Mouse (Mus musculus): ENCODE measurements around the gene 4921539E11Rik.

The 4921539E11Rik gene

DNA sequence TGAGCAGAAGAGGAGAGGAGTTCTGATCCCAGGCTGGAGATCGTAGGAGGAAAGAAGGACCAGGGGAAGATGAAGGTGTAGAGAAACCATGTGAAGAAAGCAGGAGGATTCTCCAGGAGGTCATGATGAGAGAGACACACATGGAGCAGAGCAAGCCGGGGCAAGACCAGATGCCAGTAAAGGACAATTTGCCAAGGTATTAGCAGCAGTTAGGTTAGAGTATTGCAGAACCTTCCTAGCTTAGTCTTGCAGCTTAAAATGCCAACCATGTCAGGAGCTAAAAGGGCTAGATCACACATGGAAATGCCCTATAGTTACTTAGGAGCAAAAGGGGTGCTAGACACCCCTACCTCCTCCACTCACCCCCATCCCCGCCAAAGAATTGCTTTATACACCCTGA lies 43.4 kb downstream of the 4921539E11Rik start:
- DNase-seq (ENCODE audit: low spot score in 2 of 2) = no peak

DNA sequence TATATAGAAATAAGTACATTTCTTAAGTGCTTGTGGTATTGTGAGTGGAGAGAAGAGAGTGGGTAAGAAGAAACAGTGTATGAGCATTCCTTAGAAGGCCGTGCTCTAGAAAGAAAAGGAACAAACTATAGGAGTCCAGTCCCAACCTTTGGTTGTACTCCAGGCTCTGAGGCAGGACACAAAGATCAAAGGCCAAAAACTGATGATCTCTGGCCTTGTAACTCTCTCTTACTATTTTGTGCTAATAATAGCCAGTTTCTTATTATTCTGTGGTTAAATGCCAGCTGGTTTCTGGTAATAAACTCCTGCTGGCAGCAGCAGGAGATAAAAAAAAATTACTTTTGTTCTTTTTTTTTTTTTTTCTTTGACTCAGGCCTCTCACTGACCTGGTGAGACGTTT lies 58.5 kb downstream of the 4921539E11Rik start:
- no peak for DNase-seq (ENCODE audit: low spot score in 2 of 2)

DNA sequence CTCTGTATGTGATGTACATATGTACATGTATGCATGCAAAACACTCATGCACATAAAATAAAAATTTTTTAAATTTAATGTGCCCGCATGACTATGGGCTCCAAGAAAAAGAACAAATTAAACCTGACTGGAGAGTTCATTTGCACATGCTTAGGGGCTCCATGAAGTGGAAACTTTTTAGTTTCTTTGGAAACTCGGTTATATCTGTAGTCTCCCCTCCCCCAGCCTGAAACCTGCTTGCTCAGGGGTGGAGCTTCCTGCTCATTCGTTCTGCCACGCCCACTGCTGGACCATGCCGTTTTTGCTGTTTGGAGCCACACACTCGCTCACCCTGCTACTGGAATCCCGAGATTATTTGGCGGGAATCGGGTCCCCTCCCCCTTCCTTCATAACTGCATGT lies 67.8 kb downstream of the 4921539E11Rik start:
- no peak for DNase-seq (ENCODE audit: low spot score in 2 of 2)

DNA sequence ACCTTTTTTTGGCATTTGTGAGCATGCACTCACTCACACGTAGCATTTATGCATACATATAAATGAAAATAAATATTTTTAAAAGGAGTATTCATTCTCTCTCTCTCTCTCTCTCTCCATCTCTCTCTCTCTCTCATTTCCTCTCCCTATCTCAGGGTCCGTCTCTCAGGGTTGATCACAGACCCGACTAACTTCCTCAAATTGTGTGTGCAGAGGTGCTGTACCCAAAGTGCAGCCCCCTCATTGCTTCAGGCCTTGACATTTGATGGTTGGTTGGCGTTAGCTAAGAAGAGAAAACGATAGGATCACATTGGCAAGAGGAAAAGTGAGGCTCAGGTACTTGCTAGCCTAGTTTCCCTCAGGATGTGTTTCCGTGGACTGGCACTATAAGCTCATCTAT lies 68.9 kb downstream of the 4921539E11Rik start:
- no peak for DNase-seq (ENCODE audit: low spot score in 2 of 2)

DNA sequence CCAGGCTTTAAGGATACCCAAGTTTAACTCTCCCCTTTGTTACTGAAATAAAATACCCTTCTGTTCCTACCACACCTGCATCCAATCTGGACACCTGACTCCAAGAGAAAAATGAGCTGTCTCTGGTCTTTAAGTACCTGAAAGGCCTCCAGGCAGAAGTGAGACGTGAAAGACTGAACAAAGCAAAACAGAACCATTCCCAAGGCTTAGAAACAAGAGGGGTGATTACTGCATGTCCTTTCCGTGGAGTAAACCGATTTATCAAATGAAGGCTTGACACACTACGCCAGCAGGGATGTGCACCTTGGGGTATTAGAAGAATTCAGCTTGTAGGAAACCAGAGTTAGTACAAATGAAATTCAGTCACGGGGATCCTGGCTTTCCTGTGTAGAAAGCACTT lies 71.7 kb downstream of the 4921539E11Rik start:
- no peak for DNase-seq (ENCODE audit: low spot score in 2 of 2)

DNA sequence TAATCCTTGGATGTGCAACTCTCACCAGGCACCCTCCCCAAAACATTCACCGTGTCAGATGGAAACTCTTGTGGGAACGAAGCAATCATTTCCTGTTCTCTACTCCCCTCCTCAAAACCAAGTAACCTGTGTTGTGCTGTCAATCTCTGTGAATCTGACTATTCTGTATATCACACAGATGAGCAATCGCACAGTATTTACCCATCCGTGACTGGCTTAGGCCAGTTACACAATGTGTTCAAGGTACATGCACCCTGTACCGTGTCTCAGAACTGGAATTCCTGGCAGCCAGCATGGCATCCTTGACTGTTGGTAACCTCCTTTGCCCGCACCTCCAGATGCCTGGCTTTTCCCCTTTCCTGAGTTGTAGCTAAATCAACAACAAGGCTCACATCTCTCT lies 74.6 kb downstream of the 4921539E11Rik start:
- no peak for DNase-seq (ENCODE audit: low spot score in 2 of 2)

DNA sequence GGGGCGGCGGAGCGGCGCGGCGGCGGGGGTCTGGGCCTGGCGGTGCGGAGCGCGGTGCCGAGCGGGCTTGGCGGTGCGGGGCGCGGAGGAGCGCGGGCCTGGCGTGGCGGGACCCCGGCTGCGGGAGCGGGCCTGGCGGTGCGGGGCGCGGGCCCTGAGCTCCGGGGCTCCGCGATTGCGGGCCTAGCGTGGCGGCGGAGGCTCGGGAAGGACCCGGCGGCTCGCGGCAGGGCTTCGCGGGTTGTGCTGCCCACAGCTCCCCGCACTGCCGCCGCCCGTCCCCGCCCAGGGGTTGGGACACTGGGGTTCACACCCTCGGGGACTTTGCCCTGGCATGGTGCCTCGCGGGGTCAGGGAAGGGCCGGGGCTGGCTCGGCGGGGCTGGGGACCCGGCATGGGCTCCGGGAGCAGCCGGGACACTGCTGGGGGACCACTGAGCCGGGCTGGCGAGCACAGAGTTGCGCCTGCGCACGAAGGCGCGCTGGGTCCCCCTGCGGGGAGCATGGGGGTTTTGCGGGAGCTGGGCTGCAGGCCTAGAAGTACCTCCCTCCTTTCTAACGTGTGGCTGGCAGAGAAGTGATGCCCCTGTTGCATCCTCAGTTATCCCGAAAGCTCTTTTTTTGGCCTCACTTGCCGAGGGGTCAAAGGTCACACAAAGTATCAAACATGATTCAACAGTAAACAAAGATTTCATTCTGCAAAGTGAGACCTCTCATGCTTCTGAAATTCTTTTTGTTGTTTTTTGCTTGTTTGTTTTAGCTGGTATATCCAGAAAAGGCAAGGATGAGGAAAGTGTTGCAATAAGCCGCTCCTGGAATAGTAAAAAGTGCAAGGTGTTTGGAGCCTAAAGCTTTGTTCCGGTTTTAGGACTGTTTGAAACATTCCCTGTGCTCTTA lies 75.5 kb downstream of the 4921539E11Rik start, which contains the start of gene Slc35d1:
Slc35d1 (minus strand) TSS at position 240 of the 896 bp plus-strand sequence.
- DNase-seq (ENCODE audit: low spot score in 2 of 2) = peak; percentile 83

DNA sequence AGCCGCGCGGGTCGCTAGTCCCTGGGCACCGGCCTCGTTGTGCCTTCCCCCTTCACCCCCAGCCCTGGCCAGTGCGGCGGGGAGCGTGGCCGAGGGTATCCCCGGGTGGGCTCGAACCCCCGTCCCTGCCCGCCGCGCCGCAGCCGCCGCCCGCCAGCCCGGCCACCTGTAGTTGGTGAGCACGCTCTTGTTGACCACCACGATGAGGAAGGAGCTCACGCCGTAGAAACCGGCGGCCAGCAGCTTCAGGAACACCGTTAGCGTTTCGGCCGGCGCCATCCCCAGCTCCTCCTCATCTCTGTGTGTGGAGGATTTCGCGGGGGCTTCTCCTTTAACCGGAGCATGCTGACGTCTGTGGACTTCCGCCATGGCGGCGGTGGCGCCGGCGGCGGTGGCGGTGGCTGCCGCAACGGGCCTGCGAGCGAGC lies 76.2 kb downstream of the 4921539E11Rik start:
- DNase-seq (ENCODE audit: low spot score in 2 of 2) = peak; percentile 69 to 71

DNA sequence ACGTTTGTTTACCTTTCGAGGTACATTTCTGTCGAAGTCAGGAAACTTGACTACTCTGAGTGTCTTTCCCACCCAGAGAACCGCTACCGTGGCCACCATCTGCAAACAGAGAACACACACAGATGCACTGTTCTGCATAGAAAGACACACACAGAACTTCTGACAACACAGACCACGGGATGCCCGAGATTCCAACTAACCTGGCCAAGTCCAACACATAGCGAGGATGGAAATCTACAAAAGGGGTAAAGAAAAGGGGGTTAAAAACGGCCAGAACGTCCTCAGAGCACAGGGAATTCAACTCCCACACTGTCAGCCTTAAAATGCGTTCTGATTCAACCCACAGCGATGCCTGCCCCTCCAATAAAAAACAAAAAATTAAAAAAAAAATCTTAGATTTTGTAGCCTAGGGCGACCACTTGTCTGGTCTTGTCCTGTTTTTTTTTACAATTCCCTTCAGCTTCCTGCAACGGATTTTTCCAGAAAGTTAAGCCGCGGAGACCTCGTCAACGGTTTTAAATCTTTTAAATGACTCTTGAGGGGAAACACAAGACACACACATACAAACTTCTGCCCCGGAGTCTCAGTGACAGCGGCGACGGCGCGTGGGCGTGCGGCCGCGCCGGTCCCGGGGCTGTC lies 76.7 kb downstream of the 4921539E11Rik start:
- DNase-seq (ENCODE audit: low spot score in 2 of 2) = no peak

DNA sequence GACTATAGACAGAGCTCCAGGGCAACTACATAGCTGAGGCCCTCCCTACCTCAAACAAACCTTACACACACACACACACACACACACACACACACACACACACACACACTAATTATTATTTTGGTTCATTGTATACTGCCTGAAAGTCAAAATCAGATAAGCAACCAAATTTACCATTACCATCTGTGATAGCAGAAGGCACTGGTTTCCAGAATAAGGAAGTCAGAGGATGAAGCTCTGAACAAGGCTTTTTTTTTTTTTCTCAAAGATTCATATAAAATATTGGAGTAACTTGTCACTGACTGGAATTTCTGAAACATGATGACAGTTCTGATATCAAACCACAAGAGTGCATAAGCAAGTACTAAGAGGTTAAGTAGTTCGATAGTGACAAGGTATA lies 82.1 kb downstream of the 4921539E11Rik start:
- DNase-seq (ENCODE audit: low spot score in 2 of 2) = no peak

DNA sequence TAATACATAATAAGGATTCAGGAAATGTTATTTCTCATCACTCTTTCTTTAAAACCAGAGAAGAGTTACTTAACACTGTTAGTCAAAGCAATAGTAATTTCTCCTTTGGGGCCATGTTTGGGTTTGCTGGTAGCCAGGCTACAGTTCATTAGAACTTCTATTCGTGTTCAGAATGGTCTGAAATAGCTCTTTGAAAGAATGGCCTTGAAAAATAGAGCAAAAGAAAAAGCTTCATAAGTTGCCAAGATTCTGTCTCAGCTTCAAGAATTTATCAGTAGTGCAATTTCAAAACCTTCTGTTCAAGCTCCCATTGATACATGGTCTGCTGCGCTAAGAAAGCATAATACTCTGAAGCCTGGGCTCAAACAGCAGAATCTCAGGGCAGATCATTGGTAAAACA lies 87.0 kb downstream of the 4921539E11Rik start:
- no peak for DNase-seq (ENCODE audit: low spot score in 2 of 2)

DNA sequence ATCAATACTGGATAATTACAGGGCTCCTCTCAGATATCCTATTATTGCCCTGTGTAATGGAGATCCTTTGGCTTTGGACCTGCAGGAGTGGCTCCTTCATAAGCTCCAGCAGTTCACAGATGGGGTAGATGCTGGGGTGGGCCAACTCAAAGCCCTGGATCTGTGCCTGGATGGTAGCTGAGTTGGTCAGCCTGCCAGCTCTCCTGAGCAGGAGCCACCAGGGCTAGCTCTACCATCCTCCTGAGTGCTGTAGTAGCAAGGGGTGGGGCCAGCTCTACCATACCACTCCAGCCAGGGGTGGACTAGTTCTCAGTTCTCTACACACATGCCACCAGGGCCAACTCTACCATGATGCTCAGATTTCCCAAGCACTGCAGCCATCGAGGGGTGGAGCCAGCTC lies 90.6 kb downstream of the 4921539E11Rik start:
- no peak for DNase-seq (ENCODE audit: low spot score in 2 of 2)

DNA sequence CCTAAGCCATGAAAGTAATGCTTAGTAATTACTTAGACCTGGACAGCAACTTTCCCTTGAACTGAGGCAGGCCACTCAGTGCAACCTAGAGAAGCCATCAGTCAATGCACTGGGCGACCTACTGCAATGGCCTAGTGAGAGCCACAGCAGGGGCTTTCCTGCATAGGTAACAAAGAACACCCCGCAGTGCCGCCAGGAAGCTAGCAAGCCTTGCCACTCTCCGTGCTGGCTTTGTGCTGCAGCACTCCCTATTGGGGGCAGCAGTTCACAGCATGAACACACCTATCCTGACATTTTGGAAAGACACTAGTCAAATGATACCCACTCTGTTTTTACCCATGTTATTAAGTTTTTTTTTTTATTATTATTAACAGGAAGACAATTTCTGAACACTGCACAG lies 91.6 kb downstream of the 4921539E11Rik start:
- DNase-seq (ENCODE audit: low spot score in 2 of 2) = peak in 1 of 2 experiments; percentile 42

DNA sequence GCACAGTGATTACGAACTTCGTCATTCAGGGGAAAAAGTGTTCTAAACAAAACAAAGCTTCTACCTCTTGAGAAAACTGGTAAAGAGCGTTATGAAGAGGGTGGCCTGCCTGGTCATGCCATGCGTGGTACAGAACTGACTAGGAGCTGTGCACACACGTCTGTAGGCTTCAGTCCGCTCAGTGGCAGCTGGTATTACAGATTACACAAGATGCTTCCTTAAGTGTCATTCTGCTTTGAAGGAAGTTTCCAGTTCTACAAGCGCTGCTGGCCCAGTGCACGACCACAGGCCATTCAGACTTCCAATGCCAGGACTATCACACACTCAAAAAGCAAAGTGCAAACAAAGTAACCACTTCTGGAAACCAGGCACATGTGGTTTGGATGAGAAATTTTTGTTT lies 93.3 kb downstream of the 4921539E11Rik start:
- DNase-seq (ENCODE audit: low spot score in 2 of 2) = no peak

DNA sequence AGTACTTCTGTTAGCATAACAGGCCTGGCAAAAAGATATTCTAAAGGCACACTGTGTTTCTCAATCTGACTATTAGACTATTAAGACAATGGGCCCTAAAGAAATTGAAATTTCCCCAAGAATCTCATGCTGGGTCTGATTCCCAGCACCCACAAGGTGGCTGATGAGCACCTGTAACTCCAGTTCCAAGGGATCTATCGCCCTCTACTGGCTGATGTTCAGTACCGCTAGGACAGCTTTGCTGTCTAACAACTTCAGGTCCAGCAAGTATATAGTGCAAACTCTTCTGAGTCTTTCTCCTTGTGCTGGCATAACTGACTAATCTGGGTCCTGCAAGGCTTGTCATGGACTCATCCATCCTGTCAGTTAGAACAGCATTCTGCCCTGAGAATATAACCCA lies 98.2 kb downstream of the 4921539E11Rik start:
- no peak for DNase-seq (ENCODE audit: low spot score in 2 of 2)

DNA sequence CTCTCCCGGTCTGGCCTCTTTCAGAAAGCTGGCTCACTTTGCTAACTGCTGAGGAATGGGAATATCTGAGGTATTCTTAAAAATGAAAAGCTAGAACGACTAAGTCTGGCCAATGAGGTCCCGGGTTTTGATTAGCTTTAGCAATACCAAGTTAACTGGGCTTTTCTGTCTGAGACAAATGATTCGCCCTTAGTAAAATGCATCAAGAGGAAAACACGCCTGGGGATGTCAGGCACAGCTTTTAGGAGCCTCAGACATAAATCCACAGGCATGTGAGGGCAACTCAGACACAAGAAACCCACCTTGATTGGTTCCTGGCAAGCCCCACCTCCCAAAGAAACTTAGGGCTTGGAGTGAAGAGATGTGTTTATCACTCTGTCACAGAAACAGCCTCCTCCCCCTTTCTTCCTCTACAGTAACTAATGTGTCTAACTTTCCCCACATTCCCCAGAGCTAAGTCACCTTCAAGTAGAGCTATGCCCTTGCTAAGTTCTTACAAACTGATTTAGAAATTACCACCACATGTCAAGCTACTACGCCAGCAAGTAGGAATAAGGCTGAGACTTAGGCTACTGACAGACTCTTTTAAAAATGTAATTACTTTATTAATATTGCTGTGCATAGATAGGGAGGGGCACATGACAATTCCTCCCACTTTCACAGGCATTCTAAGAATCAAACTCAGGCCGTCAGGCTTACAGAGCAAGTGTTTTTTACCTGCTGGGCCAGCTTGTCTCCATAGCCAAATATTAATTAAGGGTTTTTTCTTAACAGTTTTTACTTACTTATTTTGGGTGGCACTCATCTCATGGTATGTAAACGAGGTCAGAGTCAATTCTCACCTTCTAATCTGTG lies 101.7 kb downstream of the 4921539E11Rik start:
- no peak for DNase-seq (ENCODE audit: low spot score in 2 of 2)

Measured in thymus, postnatal 10 days (tissue).